Mouse (Mus musculus) heart, adult 2 months (tissue): Measurements from ENCODE around the gene Fkbp5. TPM values are rescaled to one million over a fixed set of nuclear protein-coding genes. Genes with fewer than 3 reads are reported as not detected.
"Not testable (repeated sequence)": the region's sequence is repeated elsewhere in the genome, so short reads cannot be mapped to it uniquely, and the experiment has no call there.

ENCODE experiments used
- DNase-seq, 2 experiments: peaks; one replicate each; pipeline ENCODE4 v3.0.0; 2021
- H3K27ac ChIP-seq: fragments of 200-600 bp; 2 replicates; pipeline ENCODE4 v1.8.1; 2022
- H3K27me3 ChIP-seq: fragments of 200-500 bp; 2 replicates; pipeline ENCODE4 v1.6.1; 2012; ENCODE audit warnings: mild to moderate bottlenecking, low read length, inconsistent platforms, mixed read lengths; ENCODE audit not compliant: control insufficient read depth, insufficient read depth
- H3K36me3 ChIP-seq: fragments of 200-500 bp; 2 replicates; pipeline ENCODE4 v1.6.1; 2012; ENCODE audit warnings: low read length, inconsistent platforms; ENCODE audit not compliant: control insufficient read depth, insufficient read depth
- H3K4me1 ChIP-seq: fragments of 200-500 bp; 2 replicates; pipeline ENCODE4 v1.6.1; 2011; ENCODE audit warnings: low read length; ENCODE audit not compliant: control insufficient read depth, insufficient read depth
- H3K4me3 ChIP-seq: fragments of 200-600 bp; 2 replicates; pipeline ENCODE4 v1.8.1; 2022
- H3K79me2 ChIP-seq: fragments of 200-500 bp; replicated peaks from 2 replicates; pipeline ENCODE4 v1.6.1; 2012; ENCODE audit warnings: mild to moderate bottlenecking, inconsistent platforms, low read length, moderate library complexity, mixed read lengths; ENCODE audit not compliant: control insufficient read depth, insufficient read depth
- H3K9ac ChIP-seq: fragments of 200-500 bp; 2 replicates; pipeline ENCODE4 v1.6.1; 2012; ENCODE audit warnings: low read depth, mild to moderate bottlenecking, control low read depth, inconsistent platforms, low read length, mixed read lengths
- CTCF ChIP-seq: fragments of 200-600 bp; IDR thresholded peaks from 2 replicates; pipeline ENCODE4 v1.8.1; 2022; ENCODE audit warnings: antibody characterized with exemption, mild to moderate bottlenecking, moderate library complexity
- EP300 ChIP-seq: fragments of 200-500 bp; IDR thresholded peaks from 2 replicates; pipeline ENCODE4 v1.6.1; 2011; ENCODE audit warnings: low read depth, low read length, control low read depth; ENCODE audit not compliant: insufficient read depth
- POLR2A ChIP-seq: fragments of 200-500 bp; IDR thresholded peaks from 2 replicates; pipeline ENCODE4 v1.6.1; 2011; ENCODE audit warnings: mild to moderate bottlenecking, low read depth, low read length, control low read depth; ENCODE audit not compliant: insufficient read depth
- WGBS: fragments of 180-500 bp; shearing (Covaris S2); methylation state at CpG from one replicate; pipeline ENCODE4 v1.1.7; 2018; 5-methylcytosine and 5-hydroxymethylcytosine counted together
- intact Hi-C: fragments of 180-260 bp; cut with DNase I; formaldehyde crosslinking; loops from one replicate; pipeline ENCODE4 v1.15.1; 2025
- polyA plus RNA-seq: library from polyadenylated mRNA; depleted of rRNA; stranded (reverse); fragments of >200 nt; gene quantifications from 2 replicates; pipeline ENCODE4 v1.2.3, GENCODE M21; 2012
- total RNA-seq, 2 experiments: library from RNA; stranded (reverse); gene quantifications; 2 replicates each; pipeline ENCODE4 v1.2.3; 2021

Gene Fkbp5
- total and polyA plus RNA-seq, 3 experiments, result 8.5 to 70.2 (median 63.3) TPM

DNA sequence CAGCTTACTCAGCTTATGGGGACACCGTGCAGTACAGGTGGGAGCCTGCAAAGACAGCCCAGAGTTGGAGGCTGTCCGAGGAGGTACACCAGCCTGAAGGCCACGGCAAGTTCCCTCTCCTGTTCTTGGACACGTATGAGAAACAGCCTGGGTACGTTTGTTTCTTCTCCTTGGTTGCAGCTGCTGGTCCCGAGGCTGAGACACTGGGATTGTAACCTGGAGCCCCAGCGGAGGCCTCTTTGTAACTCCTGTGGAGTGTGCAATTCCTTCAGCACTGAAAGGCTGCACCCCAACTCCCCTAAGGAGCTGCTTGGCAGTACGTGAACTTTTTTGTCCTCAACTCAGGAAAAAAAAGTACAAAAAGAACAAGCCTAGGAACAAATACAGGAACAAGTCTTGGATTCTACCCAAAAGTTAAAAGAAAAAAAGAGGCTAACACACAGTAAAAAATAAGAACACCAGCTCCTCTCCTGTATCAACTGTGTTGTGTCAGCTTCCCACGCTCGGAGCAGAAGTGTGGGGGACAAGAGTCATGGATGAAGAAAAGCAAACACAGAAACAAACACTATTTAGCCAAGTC lies 105.9 kb downstream of the Fkbp5 start:
- TF ChIP-seq EP300, result no peak
- no peak for TF ChIP-seq POLR2A
- no peak for TF ChIP-seq CTCF
- intact Hi-C loops, result no loop called here
- no peak for DNase-seq
- H3K79me2 ChIP-seq, result no peaks in the 10 kb centered on the region
- no peaks in the 10 kb centered on the region for H3K36me3 ChIP-seq
- H3K27ac ChIP-seq, result no peak overlapping the region
- H3K9ac ChIP-seq, result no peak overlapping the region
- no peaks in the 10 kb centered on the region for H3K27me3 ChIP-seq
- peaks cover 5% of the 10 kb centered on the region for H3K4me1 ChIP-seq
- no peak overlapping the region for H3K4me3 ChIP-seq
- WGBS, result 62% methylated on average over 10 of the region's 10 CpGs

DNA sequence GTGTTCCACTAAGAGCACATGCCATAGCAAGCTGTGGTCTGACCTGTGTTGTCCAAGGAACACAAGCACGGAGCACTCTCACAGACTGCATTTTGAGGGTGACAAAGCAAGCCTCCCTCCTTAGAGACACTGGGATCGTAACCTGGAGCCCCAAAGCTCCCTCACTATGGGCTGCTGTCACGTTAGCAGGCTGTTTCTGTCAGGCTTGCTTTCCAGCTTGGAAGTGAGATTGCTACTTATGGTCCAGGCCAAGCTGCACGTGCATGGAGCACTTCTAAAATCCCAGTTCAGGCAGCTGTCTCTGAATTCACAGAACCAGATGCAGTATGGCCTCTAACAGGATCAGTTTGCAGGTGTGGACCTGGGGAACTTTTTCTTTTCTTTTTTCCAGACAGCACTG lies 106.6 kb downstream of the Fkbp5 start:
- Histone ChIP-seq H3K4me1 (peaks cover 5% of the 10 kb centered on the region), H3K4me3 (no peak overlapping the region), H3K9ac (no peak overlapping the region), H3K79me2 (no peaks in the 10 kb centered on the region), H3K27me3 (no peaks in the 10 kb centered on the region), H3K27ac (no peak overlapping the region), H3K36me3 (no peaks in the 10 kb centered on the region)
- 92% methylated on average over 4 of the region's 4 CpGs for WGBS
- intact Hi-C loops, result no loop called here
- DNase-seq, result no peak
- TF ChIP-seq EP300 (no peak), CTCF (no peak), POLR2A (no peak)

DNA sequence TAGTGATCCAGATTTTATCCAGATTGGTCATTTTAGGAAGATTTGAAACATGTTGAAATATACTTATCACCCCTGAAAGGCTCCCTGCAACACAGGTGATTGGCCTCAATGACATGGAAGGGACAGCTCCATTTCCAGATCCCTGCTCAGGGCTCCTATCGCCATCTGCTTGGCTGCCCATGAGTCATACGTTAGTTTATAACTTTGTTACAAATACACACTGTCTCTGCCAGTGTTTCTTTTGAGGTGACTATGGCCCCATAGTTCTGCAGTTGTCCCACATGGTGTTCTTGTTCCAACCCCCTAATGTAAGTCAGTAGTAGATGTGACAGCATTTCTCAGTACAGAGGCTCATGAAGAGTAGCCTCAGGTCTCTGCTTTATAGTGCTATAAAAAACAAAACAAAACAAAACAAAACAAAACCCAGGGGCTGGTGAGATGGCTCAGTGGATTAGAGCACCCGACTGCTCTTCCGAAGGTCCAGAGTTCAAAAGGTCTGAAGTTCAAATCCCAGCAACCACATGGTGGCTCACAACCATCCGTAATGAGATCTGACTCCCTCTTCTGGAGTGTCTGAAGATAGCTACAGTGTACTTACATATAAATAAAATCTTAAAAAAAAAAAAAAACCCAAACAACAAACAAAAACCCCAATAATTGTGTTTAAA lies 108.9 kb downstream of the Fkbp5 start:
- no peak for TF ChIP-seq POLR2A
- TF ChIP-seq CTCF, result no peak
- no peak for TF ChIP-seq EP300
- H3K27me3 ChIP-seq, result no peaks in the 10 kb centered on the region
- H3K79me2 ChIP-seq, result no peaks in the 10 kb centered on the region
- no peaks in the 10 kb centered on the region for H3K36me3 ChIP-seq
- no peak overlapping the region for H3K9ac ChIP-seq
- no peak overlapping the region for H3K27ac ChIP-seq
- WGBS, result 72% methylated on average over 5 of the region's 5 CpGs
- DNase-seq, result no peak
- peaks cover 5% of the 10 kb centered on the region for H3K4me1 ChIP-seq
- no peak overlapping the region for H3K4me3 ChIP-seq
- intact Hi-C loops, result no loop called here

DNA sequence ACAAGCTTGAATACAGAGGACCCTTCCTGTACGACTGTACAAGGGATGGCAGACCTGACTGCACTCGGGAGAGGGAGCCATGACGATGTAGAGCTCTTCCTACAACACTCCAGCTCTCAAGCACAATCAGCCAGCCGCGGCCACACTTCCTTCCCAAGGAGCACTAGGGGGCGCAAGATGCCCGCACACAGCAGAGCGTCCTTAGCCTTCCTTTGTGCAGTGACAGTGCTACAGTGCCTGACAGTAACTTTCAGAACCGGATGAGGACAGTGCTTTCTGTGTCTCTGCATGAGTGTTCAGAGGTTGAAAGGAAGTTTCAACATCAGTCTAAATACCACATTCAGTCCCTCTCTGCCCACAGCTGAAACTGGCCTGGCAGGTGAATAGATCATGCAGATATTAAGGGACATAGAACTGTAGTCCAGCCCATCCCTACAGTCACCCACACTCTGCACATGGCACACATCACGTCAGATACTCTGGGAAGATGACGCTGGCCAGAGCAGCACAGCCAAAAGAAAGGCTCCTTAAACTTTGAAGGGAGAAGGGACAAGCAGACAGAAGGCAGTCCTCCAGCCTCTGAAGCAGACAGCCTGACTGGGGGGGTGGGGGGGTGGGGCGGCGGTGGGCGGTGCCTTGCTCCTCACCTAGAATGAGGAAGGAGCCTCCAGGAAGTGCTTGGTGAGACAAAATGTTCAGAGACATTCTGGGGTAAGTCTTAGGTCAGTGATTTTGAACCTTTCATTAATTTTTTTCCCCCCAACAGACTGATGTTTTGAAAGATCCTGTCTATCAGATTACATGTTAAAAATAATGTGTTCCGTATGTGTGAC lies 109.7 kb downstream of the Fkbp5 start:
- H3K9ac ChIP-seq, result no peak overlapping the region
- intact Hi-C loops, result loop anchor here (1.0 to 2.0 kb wide), 4 partner anchors 25 to 121 kb away; no protein-coding TSS in a partner anchor
- no peaks in the 10 kb centered on the region for H3K79me2 ChIP-seq
- H3K4me1 ChIP-seq, result peaks cover 5% of the 10 kb centered on the region
- TF ChIP-seq CTCF (peak; percentile 99), POLR2A (no peak), EP300 (peak; percentile 97)
- H3K27ac ChIP-seq, result no peak overlapping the region
- DNase-seq, result peak; percentile 79 to 83
- 36% methylated on average over 15 of the region's 15 CpGs for WGBS
- H3K4me3 ChIP-seq, result no peak overlapping the region
- no peaks in the 10 kb centered on the region for H3K27me3 ChIP-seq
- no peaks in the 10 kb centered on the region for H3K36me3 ChIP-seq

GRCm38 (mm10) chr17:28406471-28406870 lies 110.9 kb downstream of the Fkbp5 start:
- Histone ChIP-seq H3K36me3 (no peaks in the 10 kb centered on the region), H3K79me2 (no peaks in the 10 kb centered on the region), H3K4me1 (peaks cover 4% of the 10 kb centered on the region; the same call in 1 of the 2 replicates), H3K9ac (no peak overlapping the region), H3K27ac (no peak overlapping the region), H3K27me3 (no peaks in the 10 kb centered on the region), H3K4me3 (no peak overlapping the region)
- WGBS, result 96% methylated on average over 7 of the region's 7 CpGs
- TF ChIP-seq POLR2A (no peak), CTCF (no peak), EP300 (no peak)
- DNase-seq, result no peak
- intact Hi-C loops, result loop anchor here (2.0 kb wide), 3 partner anchors 26 to 78 kb away; no protein-coding TSS in a partner anchor

DNA sequence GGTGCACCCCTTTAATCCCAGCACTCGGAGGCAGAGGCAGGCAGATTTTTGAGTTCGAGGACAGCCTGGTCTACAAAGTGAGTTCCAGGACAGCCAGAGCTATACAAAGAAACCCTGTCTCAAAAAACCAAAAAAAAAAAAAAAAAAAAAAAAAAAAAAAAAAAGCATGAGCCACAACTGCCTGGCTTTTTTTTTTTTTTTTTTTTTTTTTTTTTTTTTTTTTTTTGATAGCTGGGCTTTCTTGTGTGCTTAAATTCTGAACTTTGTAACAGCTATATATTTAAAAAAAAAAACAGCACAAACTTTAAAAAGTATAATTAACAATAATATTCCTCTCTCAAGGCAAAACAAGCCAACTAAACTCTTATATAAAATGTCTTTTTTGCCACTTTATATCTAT lies 112.6 kb downstream of the Fkbp5 start:
- H3K9ac ChIP-seq, H3K36me3 ChIP-seq, H3K27ac ChIP-seq, H3K79me2 ChIP-seq, H3K4me3 ChIP-seq, intact Hi-C loops, DNase-seq, H3K4me1 ChIP-seq, H3K27me3 ChIP-seq: not testable (repeated sequence)
- WGBS, result 97% methylated on average over 2 of the region's 2 CpGs
